Mouse (Mus musculus): ENCODE measurements around the gene Eef2. TPM values are rescaled to one million over a fixed set of nuclear protein-coding genes. Genes with fewer than 3 reads are reported as not detected.

Eef2 gene
- 564 and 572 TPM in 2 replicates for polyA plus RNA-seq (2016; fragmentation: Nextera tagmentation; extraction: Ambion mirVana)

- under 1% methylated on average over 77 of the region's 77 CpGs for WGBS
- peak; percentile 98 for DNase-seq (ENCODE audit: low spot score)
- Histone ChIP-seq H3K27ac (replicated peaks) (peak within 1 kb of the TSS; percentile 98), H3K36me3 (replicated peaks) (peaks cover 47% of the 10 kb centered on the region), H3K27me3 (replicated peaks; ENCODE audit: low read depth, poor library complexity, severe bottlenecking) (no peaks in the 10 kb centered on the region), H3K9me3 (no peaks in the 10 kb centered on the region), H3K4me1 (peaks cover 76% of the 10 kb centered on the region), H3K4me3 (peak within 1 kb of the TSS; percentile 76)
Measured at GRCm38 (mm10) chr10:81176466-81177271, at the start of gene Eef2. Gene Eef2, plus strand, starts transcription at chr10:81176631.

- DNase-seq (ENCODE audit: low spot score) = peak; percentile 53
- Histone ChIP-seq H3K36me3 (replicated peaks) (peaks cover under 1% of the 10 kb centered on the region; the same call in 1 of the 2 replicates), H3K4me1 (peaks cover 50% of the 10 kb centered on the region), H3K27ac (replicated peaks) (no peak overlapping the region), H3K4me3 (peak overlapping the region; percentile 93; the same call in 1 of the 2 replicates), H3K9me3 (no peaks in the 10 kb centered on the region), H3K27me3 (replicated peaks; ENCODE audit: low read depth, poor library complexity, severe bottlenecking) (peaks cover 67% of the 10 kb centered on the region)
- 3% methylated on average over 16 of the region's 16 CpGs for WGBS
Measured at GRCm38 (mm10) chr10:81134181-81134587, 42.2 kb upstream of the Eef2 start.

GRCm38 (mm10) chr10:81134966-81135681, 41.3 kb upstream of the Eef2 start, which contains the start of gene Zbtb7a:
Gene Zbtb7a, plus strand, starts transcription at chr10:81135220.
- H3K27me3 ChIP-seq (replicated peaks; ENCODE audit: low read depth, poor library complexity, severe bottlenecking) = peaks cover 58% of the 10 kb centered on the region
- DNase-seq (ENCODE audit: low spot score) = peak; percentile 73
- H3K4me3 ChIP-seq = peak within 1 kb of the TSS; percentile 93
- H3K27ac ChIP-seq (replicated peaks) = peak within 1 kb of the TSS; percentile 98
- WGBS = 2% methylated on average over 41 of the region's 41 CpGs
- H3K9me3 ChIP-seq = no peaks in the 10 kb centered on the region
- H3K4me1 ChIP-seq = peaks cover 51% of the 10 kb centered on the region
- peaks cover 9% of the 10 kb centered on the region; the same call in 1 of the 2 replicates for H3K36me3 ChIP-seq (replicated peaks)

- Histone ChIP-seq H3K9me3 (no peaks in the 10 kb centered on the region), H3K4me1 (peaks cover 60% of the 10 kb centered on the region), H3K27ac (replicated peaks) (peak overlapping the region; percentile 98), H3K27me3 (replicated peaks; ENCODE audit: low read depth, poor library complexity, severe bottlenecking) (peaks cover 48% of the 10 kb centered on the region), H3K36me3 (replicated peaks) (peaks cover 18% of the 10 kb centered on the region; the same call in 1 of the 2 replicates), H3K4me3 (peak overlapping the region; percentile 93)
- DNase-seq (ENCODE audit: low spot score) = peak; percentile 82
- under 1% methylated on average over 86 of the region's 86 CpGs for WGBS
Measured at GRCm38 (mm10) chr10:81135831-81136705, 40.4 kb upstream of the Eef2 start.

DNA sequence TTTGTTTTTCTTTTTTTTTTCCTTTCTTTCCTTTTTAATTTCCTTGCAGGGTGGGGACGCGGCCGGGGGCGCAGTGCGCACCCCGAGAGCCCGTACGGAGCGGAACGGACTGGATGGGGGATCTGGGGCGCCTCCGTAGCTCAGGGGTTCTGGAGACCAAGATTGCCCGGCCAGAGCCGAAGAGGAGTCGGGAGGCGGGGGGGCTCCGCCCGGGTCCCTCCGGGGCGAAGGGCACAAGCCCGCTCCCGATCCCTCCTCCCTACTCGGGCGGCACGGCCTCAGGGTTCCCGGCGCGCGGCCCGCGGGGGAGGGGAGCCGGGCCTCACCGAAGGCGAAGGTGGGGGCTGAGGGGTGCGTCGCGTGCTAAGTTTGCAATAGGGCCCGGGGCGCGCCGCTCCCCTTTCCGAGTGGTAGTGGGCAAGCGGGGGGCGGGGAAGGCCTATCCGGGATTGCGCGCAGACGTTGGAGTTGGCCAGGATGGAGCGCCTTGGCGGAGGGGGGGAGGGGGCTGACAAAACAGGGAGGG, 39.7 kb upstream of the Eef2 start:
- under 1% methylated on average over 50 of the region's 50 CpGs for whole genome bisulfite sequencing
- peak overlapping the region; percentile 98 for H3K27ac ChIP-seq (replicated peaks)
- peaks cover 42% of the 10 kb centered on the region for H3K27me3 ChIP-seq (replicated peaks; ENCODE audit: low read depth, poor library complexity, severe bottlenecking)
- H3K9me3 ChIP-seq = no peaks in the 10 kb centered on the region
- H3K4me3 ChIP-seq = peak overlapping the region; percentile 93
- no peak for DNase-seq (ENCODE audit: low spot score)
- H3K4me1 ChIP-seq = peaks cover 67% of the 10 kb centered on the region
- H3K36me3 ChIP-seq (replicated peaks) = peaks cover 25% of the 10 kb centered on the region

DNA sequence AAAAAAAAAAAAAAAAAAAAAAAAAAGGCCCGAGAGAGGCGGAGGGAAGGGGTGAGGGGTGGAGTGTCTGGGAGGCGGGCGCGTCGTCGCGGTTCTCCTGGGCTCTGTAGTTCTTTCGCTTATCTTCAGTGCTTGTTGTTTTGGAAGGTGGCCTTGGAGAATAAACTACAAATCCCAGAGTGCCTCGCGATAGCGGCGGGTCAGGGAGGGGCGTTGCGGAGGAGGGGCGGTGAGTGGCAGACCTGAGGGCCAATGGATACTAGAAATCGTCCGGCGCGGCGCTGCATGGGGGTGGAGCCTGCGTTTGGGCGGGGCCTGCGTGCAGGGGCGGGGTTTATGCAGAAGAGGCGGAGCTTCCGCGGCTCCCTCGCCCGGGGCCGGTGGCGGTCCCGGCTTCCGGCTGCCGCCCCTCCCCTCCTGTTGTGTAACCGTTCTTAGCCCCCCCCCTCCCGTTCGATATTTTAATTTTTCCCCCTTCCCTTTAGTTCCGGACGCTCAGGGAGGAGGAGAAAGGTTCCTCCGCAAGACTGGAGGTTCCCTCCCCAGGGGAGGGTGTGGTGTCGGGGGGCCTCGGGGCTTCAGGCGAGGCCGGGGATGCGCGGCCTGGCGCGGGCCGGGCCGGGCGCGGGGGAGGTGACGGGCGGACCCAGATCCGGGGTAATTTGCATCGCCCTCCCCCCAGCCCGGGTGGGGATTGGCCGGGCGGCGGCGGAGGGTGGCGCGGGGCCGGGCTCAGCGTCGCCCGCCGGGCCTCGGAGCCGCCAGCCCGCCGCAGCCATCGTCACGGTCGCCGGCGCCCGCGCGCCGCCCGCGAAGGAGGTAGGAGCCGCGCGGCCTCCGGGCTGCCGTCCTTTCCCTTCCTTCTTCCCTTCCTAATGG, 38.9 kb upstream of the Eef2 start:
- Histone ChIP-seq H3K4me3 (peak overlapping the region; percentile 93), H3K27ac (replicated peaks) (peak overlapping the region; percentile 98), H3K27me3 (replicated peaks; ENCODE audit: low read depth, poor library complexity, severe bottlenecking) (peaks cover 35% of the 10 kb centered on the region), H3K9me3 (no peaks in the 10 kb centered on the region), H3K36me3 (replicated peaks) (peaks cover 32% of the 10 kb centered on the region), H3K4me1 (peaks cover 74% of the 10 kb centered on the region)
- DNase-seq (ENCODE audit: low spot score) = peak; percentile 100
- under 1% methylated on average over 85 of the region's 89 CpGs for WGBS

GRCm38 (mm10) chr10:81138131-81138782, 38.2 kb upstream of the Eef2 start:
- Histone ChIP-seq H3K27ac (replicated peaks) (peak overlapping the region; percentile 98), H3K4me3 (peak overlapping the region; percentile 93), H3K4me1 (peaks cover 79% of the 10 kb centered on the region), H3K9me3 (no peaks in the 10 kb centered on the region), H3K36me3 (replicated peaks) (peaks cover 40% of the 10 kb centered on the region), H3K27me3 (replicated peaks; ENCODE audit: low read depth, poor library complexity, severe bottlenecking) (peaks cover 29% of the 10 kb centered on the region)
- DNase-seq (ENCODE audit: low spot score) = peak; percentile 61
- WGBS = under 1% methylated on average over 24 of the region's 24 CpGs

DNA sequence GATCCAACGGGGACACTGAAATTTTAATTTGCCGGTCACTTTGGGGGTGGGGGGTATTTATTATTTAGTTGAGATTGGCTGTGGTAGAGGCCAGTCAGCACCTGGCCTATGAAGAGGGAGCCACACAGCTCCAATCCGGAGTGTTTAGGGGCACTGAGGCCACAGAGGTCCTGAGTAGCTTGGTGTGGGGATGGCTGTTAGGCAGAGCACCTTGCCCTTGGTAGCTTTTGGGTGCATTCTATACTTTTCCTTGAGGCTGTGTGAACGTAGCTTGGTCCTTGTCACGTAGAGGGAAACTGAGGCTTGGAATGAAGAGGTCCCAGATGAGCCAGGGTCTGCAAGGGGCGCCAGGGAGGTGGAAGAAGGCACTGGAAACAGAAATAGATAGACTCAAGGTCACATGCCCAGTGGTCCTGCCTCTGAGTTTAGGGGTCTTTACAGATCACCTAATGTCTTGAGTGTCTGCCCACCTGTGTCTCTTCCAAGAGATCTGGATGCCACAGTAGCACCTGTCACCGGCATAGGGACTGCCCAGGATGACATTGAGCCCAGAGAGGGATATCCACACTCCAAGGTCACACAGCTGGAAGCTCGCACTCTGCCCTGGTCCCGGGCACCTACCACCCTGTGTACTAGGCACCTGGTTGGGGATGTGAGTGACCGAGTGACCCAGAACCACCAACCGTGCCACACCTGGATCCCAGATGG, 37.5 kb upstream of the Eef2 start:
- Histone ChIP-seq H3K4me1 (peaks cover 77% of the 10 kb centered on the region), H3K27me3 (replicated peaks; ENCODE audit: low read depth, poor library complexity, severe bottlenecking) (peaks cover 22% of the 10 kb centered on the region), H3K4me3 (peak overlapping the region; percentile 93), H3K27ac (replicated peaks) (peak overlapping the region; percentile 98), H3K36me3 (replicated peaks) (peaks cover 47% of the 10 kb centered on the region), H3K9me3 (no peaks in the 10 kb centered on the region)
- 57% methylated on average over 11 of the region's 11 CpGs for WGBS
- DNase-seq (ENCODE audit: low spot score) = no peak

GRCm38 (mm10) chr10:81139529-81139846, 36.9 kb upstream of the Eef2 start:
- Histone ChIP-seq H3K4me3 (peak overlapping the region; percentile 93), H3K27me3 (replicated peaks; ENCODE audit: low read depth, poor library complexity, severe bottlenecking) (peaks cover 17% of the 10 kb centered on the region), H3K27ac (replicated peaks) (peak overlapping the region; percentile 98), H3K36me3 (replicated peaks) (peaks cover 52% of the 10 kb centered on the region), H3K9me3 (no peaks in the 10 kb centered on the region), H3K4me1 (peaks cover 72% of the 10 kb centered on the region)
- DNase-seq (ENCODE audit: low spot score) = no peak
- WGBS = 62% methylated on average over 4 of the region's 4 CpGs

GRCm38 (mm10) chr10:81140005-81140404, 36.4 kb upstream of the Eef2 start:
- WGBS = 56% methylated on average over 8 of the region's 8 CpGs
- Histone ChIP-seq H3K27me3 (replicated peaks; ENCODE audit: low read depth, poor library complexity, severe bottlenecking) (peaks cover 11% of the 10 kb centered on the region), H3K9me3 (no peaks in the 10 kb centered on the region), H3K4me3 (peak overlapping the region; percentile 93), H3K4me1 (peaks cover 69% of the 10 kb centered on the region), H3K36me3 (replicated peaks) (peaks cover 57% of the 10 kb centered on the region), H3K27ac (replicated peaks) (peak overlapping the region; percentile 98)
- no peak for DNase-seq (ENCODE audit: low spot score)

Measured in embryonic facial prominence, embryonic 10.5 days (tissue).